Mouse (Mus musculus) heart, postnatal 0 days (tissue): ENCODE data around the gene Sema6d.

ENCODE experiments used
- CTCF ChIP-seq: IDR thresholded peaks from 2 replicates; pipeline ENCODE4 v1.5.1; 2016; ENCODE audit warnings: antibody characterized with exemption, control low read depth, low read depth
- EP300 ChIP-seq: IDR thresholded peaks from 2 replicates; pipeline ENCODE4 v1.6.1; 2016; ENCODE audit warnings: antibody characterized with exemption, low read depth

DNA sequence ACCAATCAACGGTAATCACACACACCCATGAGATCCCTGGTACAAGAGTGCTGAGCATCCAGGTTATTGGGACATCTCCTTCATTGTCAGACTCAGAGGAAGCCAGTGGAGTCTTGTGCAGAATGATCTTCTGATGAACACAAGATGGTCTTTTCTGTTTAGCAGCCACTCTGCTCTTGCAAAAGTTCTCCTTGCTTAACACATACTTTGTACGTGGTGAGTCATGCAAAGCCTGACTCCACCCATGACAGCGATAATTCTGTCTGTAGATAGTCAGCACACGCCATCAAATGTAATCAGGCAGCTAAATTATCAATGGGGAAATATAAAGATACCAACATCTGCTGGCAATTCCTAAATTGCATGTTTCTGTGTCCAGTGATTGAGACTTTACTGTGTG, 307.0 kb downstream of the Sema6d start:
- TF ChIP-seq CTCF = no peak
- no peak for TF ChIP-seq EP300
